Mouse (Mus musculus) myocyte (in vitro differentiated cells): ENCODE measurements at regions not wholly inside any gene's neighbourhood (a gene's known extent, or its start where the extent isn't known, plus 50 kb on each side); places are given as distances from the start of the nearest gene placed in this dataset.

ENCODE experiments used
- H3K27me3 ChIP-seq: one replicate; pipeline ENCODE4 v1.6.1; 2011; ENCODE audit not compliant: control insufficient read depth, insufficient read depth, insufficient read length
- H3K36me3 ChIP-seq: one replicate; pipeline ENCODE4 v1.6.1; 2011; ENCODE audit not compliant: control insufficient read depth, insufficient read depth
- H3K4me2 ChIP-seq: one replicate; pipeline ENCODE4 v1.6.1; 2011; ENCODE audit warnings: low read depth, control low read depth
- H3K4me3 ChIP-seq: one replicate; pipeline ENCODE4 v1.5.1; 2011; ENCODE audit warnings: mild to moderate bottlenecking, control low read depth, moderate library complexity
- H3K79me2 ChIP-seq: one replicate; pipeline ENCODE4 v1.6.1; 2011; ENCODE audit not compliant: control insufficient read depth, insufficient read depth
- H3ac ChIP-seq: one replicate; pipeline ENCODE4 v1.6.1; 2011; ENCODE audit not compliant: control insufficient read depth, insufficient read length
- CEBPB ChIP-seq: IDR thresholded peaks from 2 replicates; pipeline ENCODE4 v1.6.1; 2011; ENCODE audit warnings: mild to moderate bottlenecking, moderate library complexity; ENCODE audit not compliant: poor library complexity, insufficient read depth, severe bottlenecking
- E2F4 ChIP-seq: IDR thresholded peaks from one replicate; pipeline ENCODE4 v1.6.1; 2011; ENCODE audit warnings: mild to moderate bottlenecking, control low read depth, moderate library complexity; ENCODE audit not compliant: insufficient read depth
- MAX ChIP-seq: IDR thresholded peaks from one replicate; pipeline ENCODE4 v1.6.1; 2011; ENCODE audit warnings: low read depth, mild to moderate bottlenecking, control low read depth
- MYOD1 ChIP-seq, 3 experiments: IDR thresholded peaks; one replicate each; pipeline ENCODE4 v1.6.1; 2011; ENCODE audit warnings: control low read depth in 2 of 3, low read depth in 2 of 3, mild to moderate bottlenecking in 2 of 3, moderate library complexity in 1 of 3; ENCODE audit not compliant: insufficient read length in 2 of 3, control insufficient read depth in 1 of 3
- MYOG ChIP-seq, 3 experiments: IDR thresholded peaks; one replicate each; pipeline ENCODE4 v1.6.1; 2011; ENCODE audit warnings: control low read depth in 2 of 3, low read depth in 2 of 3, mild to moderate bottlenecking in 2 of 3; ENCODE audit not compliant: insufficient read length in 2 of 3, control insufficient read depth in 1 of 3, insufficient read depth in 1 of 3
- POLR2A ChIP-seq: IDR thresholded peaks from one replicate; pipeline ENCODE4 v1.6.1; 2011; ENCODE audit warnings: low read depth, mild to moderate bottlenecking, control low read depth, moderate library complexity; ENCODE audit not compliant: insufficient read length
- POLR2AphosphoS2 ChIP-seq: IDR thresholded peaks from one replicate; pipeline ENCODE4 v1.6.1; 2011; ENCODE audit warnings: low read depth, control low read depth; ENCODE audit not compliant: insufficient read length
- REST ChIP-seq: IDR thresholded peaks from one replicate; pipeline ENCODE4 v1.6.1; 2011; ENCODE audit warnings: mild to moderate bottlenecking, control low read depth, moderate library complexity; ENCODE audit not compliant: insufficient read depth, insufficient read length
- SRF ChIP-seq: IDR thresholded peaks from one replicate; pipeline ENCODE4 v1.6.1; 2011; ENCODE audit warnings: low read depth; ENCODE audit not compliant: control insufficient read depth, insufficient read length
- TCF12 ChIP-seq: IDR thresholded peaks from one replicate; pipeline ENCODE4 v1.6.1; 2011; ENCODE audit warnings: mild to moderate bottlenecking, control low read depth; ENCODE audit not compliant: poor library complexity, insufficient read depth, severe bottlenecking
- TCF3 ChIP-seq: IDR thresholded peaks from one replicate; pipeline ENCODE4 v1.6.1; 2011; ENCODE audit warnings: low read depth, control low read depth; ENCODE audit not compliant: insufficient read length
- USF1 ChIP-seq: IDR thresholded peaks from one replicate; pipeline ENCODE4 v1.6.1; 2011; ENCODE audit warnings: low read depth, mild to moderate bottlenecking, control low read depth, moderate library complexity

GRCm38 (mm10) chr7:36046053-36046452 lies 243.2 kb upstream of the Zfp507 start:
- Histone ChIP-seq H3K27me3 (peaks cover 5% of the 10 kb centered on the region), H3K36me3 (no peaks in the 10 kb centered on the region), H3K79me2 (no peaks in the 10 kb centered on the region), H3ac (no peak overlapping the region), H3K4me3 (no peak overlapping the region), H3K4me2 (no peak overlapping the region)
- no peak for TF ChIP-seq TCF12
- TF ChIP-seq CEBPB: no peak
- TF ChIP-seq MYOD1 (IDR thresholded peaks at IDR 0.05; ENCODE audit: control insufficient read depth in 1 of 3, insufficient read length in 2 of 3, low read depth in 2 of 3): no peak
- TF ChIP-seq USF1: no peak
- TF ChIP-seq MAX: no peak
- TF ChIP-seq MYOG (IDR thresholded peaks at IDR 0.05; ENCODE audit: control insufficient read depth in 1 of 3, insufficient read depth in 1 of 3, insufficient read length in 2 of 3, low read depth in 2 of 3): no peak
- TF ChIP-seq SRF: no peak
- no peak for TF ChIP-seq TCF3
- no peak for TF ChIP-seq E2F4
- TF ChIP-seq POLR2A: no peak
- TF ChIP-seq REST: no peak
- TF ChIP-seq POLR2AphosphoS2: no peak

- peaks cover 5% of the 10 kb centered on the region for H3K27me3 ChIP-seq
- no peak overlapping the region for H3K4me2 ChIP-seq
- no peaks in the 10 kb centered on the region for H3K36me3 ChIP-seq
- TF ChIP-seq REST (no peak), MYOD1 (IDR thresholded peaks at IDR 0.05; ENCODE audit: control insufficient read depth in 1 of 3, insufficient read length in 2 of 3, low read depth in 2 of 3) (no peak), USF1 (no peak), MAX (no peak), SRF (no peak), E2F4 (no peak), MYOG (IDR thresholded peaks at IDR 0.05; ENCODE audit: control insufficient read depth in 1 of 3, insufficient read depth in 1 of 3, insufficient read length in 2 of 3, low read depth in 2 of 3) (no peak), POLR2AphosphoS2 (no peak), CEBPB (no peak), TCF3 (no peak), TCF12 (no peak), POLR2A (no peak)
- no peak overlapping the region for H3ac ChIP-seq
- no peaks in the 10 kb centered on the region for H3K79me2 ChIP-seq
- no peak overlapping the region for H3K4me3 ChIP-seq
Measured at GRCm38 (mm10) chr7:36031881-36032280, 229.1 kb upstream of the Zfp507 start.

GRCm38 (mm10) chr7:36023015-36023414 lies 220.2 kb upstream of the Zfp507 start:
- H3ac ChIP-seq: no peak overlapping the region
- no peak overlapping the region for H3K4me3 ChIP-seq
- TF ChIP-seq MAX (no peak), SRF (no peak), MYOG (IDR thresholded peaks at IDR 0.05; ENCODE audit: control insufficient read depth in 1 of 3, insufficient read depth in 1 of 3, insufficient read length in 2 of 3, low read depth in 2 of 3) (no peak), POLR2AphosphoS2 (no peak), POLR2A (no peak), MYOD1 (IDR thresholded peaks at IDR 0.05; ENCODE audit: control insufficient read depth in 1 of 3, insufficient read length in 2 of 3, low read depth in 2 of 3) (no peak), USF1 (no peak), E2F4 (no peak), CEBPB (no peak), TCF3 (no peak), REST (no peak), TCF12 (no peak)
- H3K27me3 ChIP-seq: no peaks in the 10 kb centered on the region
- H3K79me2 ChIP-seq: no peaks in the 10 kb centered on the region
- no peak overlapping the region for H3K4me2 ChIP-seq
- H3K36me3 ChIP-seq: no peaks in the 10 kb centered on the region

GRCm38 (mm10) chr7:36022489-36022888 lies 219.7 kb upstream of the Zfp507 start:
- TF ChIP-seq TCF12: no peak
- Histone ChIP-seq H3K36me3 (no peaks in the 10 kb centered on the region), H3K4me3 (no peak overlapping the region), H3ac (no peak overlapping the region), H3K4me2 (no peak overlapping the region), H3K79me2 (no peaks in the 10 kb centered on the region), H3K27me3 (no peaks in the 10 kb centered on the region)

- TF ChIP-seq POLR2A (no peak), MYOG (IDR thresholded peaks at IDR 0.05; ENCODE audit: control insufficient read depth in 1 of 3, insufficient read depth in 1 of 3, insufficient read length in 2 of 3, low read depth in 2 of 3) (no peak), E2F4 (no peak), TCF3 (no peak), REST (no peak), MAX (no peak), SRF (no peak), CEBPB (no peak), TCF12 (no peak), POLR2AphosphoS2 (no peak), USF1 (no peak), MYOD1 (IDR thresholded peaks at IDR 0.05; ENCODE audit: control insufficient read depth in 1 of 3, insufficient read length in 2 of 3, low read depth in 2 of 3) (no peak)
- Histone ChIP-seq H3K79me2 (no peaks in the 10 kb centered on the region), H3K36me3 (no peaks in the 10 kb centered on the region), H3ac (no peak overlapping the region), H3K27me3 (no peaks in the 10 kb centered on the region), H3K4me3 (no peak overlapping the region), H3K4me2 (peak overlapping the region; percentile 13)
Measured at GRCm38 (mm10) chr7:36016926-36017753, 214.3 kb upstream of the Zfp507 start.
